Mouse (Mus musculus) heart, embryonic 15.5 days (tissue): ENCODE measurements around the gene Hspa1a. TPM values are rescaled to one million over a fixed set of nuclear protein-coding genes. Genes with fewer than 3 reads are reported as not detected.
A peak's percentile ranks its signal among the peaks of the same experiment; 100 is the strongest.
"Not testable (repeated sequence)": the region's sequence is repeated elsewhere in the genome, so short reads cannot be mapped to it uniquely, and the experiment has no call there.

Experiments
- ATAC-seq: fragments of 200-750 bp; cut with Nextera tagmentation; replicated peaks from 2 replicates; pipeline ENCODE4 v1.8.0; 2017; ENCODE audit warnings: low read depth, moderate TSS enrichment; ENCODE audit not compliant: insufficient number of reproducible peaks, insufficient read depth, low FRiP score
- H3K27ac ChIP-seq: fragments of 300-500 bp; sonication (generic); 2 replicates; pipeline ENCODE4 v1.5.1; 2015; ENCODE audit warnings: mild to moderate bottlenecking, inconsistent platforms
- H3K27me3 ChIP-seq: fragments of 300-500 bp; sonication (generic); 2 replicates; pipeline ENCODE4 v1.6.1; 2015; ENCODE audit warnings: inconsistent platforms
- H3K36me3 ChIP-seq: fragments of 300-500 bp; sonication (generic); 2 replicates; pipeline ENCODE4 v1.6.1; 2015; ENCODE audit warnings: mild to moderate bottlenecking, inconsistent platforms
- H3K4me1 ChIP-seq: fragments of 300-500 bp; sonication (generic); replicated peaks from 2 replicates; pipeline ENCODE4 v1.6.1; 2015; ENCODE audit warnings: inconsistent platforms
- H3K4me2 ChIP-seq: fragments of 300-500 bp; sonication (generic); 2 replicates; pipeline ENCODE4 v1.6.1; 2015; ENCODE audit warnings: inconsistent platforms, mild to moderate bottlenecking, moderate library complexity
- H3K4me3 ChIP-seq: fragments of 300-500 bp; sonication (generic); 2 replicates; pipeline ENCODE4 v1.5.1; 2015; ENCODE audit warnings: mild to moderate bottlenecking, inconsistent platforms
- H3K9ac ChIP-seq: fragments of 300-500 bp; sonication (generic); 2 replicates; pipeline ENCODE4 v1.6.1; 2015; ENCODE audit warnings: mild to moderate bottlenecking, inconsistent platforms
- H3K9me3 ChIP-seq: fragments of 300-500 bp; sonication (generic); replicated peaks from 2 replicates; pipeline ENCODE4 v1.6.1; 2016; ENCODE audit warnings: inconsistent platforms
- WGBS: fragments of 180-500 bp; shearing (Covaris S2); methylation state at CpG from one replicate; pipeline ENCODE4 v1.1.7; 2015; ENCODE audit warnings: mixed read lengths; 5-methylcytosine and 5-hydroxymethylcytosine counted together
- polyA plus RNA-seq: library from polyadenylated mRNA; unstranded; fragments of >200 nt; fragmentation: Nextera tagmentation; extraction: Ambion mirVana; gene quantifications from 2 replicates; pipeline ENCODE4 v1.2.1, GENCODE M21; 2015

The Hspa1a gene
- polyA plus RNA-seq, 1 experiment from 2014 or later, result 3.5 TPM

- Histone ChIP-seq H3K9me3 (no peaks in the 10 kb centered on the region), H3K27me3 (no peaks in the 10 kb centered on the region), H3K27ac (peak overlapping the region; percentile 99), H3K4me1 (peaks cover 14% of the 10 kb centered on the region), H3K4me2 (peak overlapping the region; percentile 90), H3K36me3 (peaks cover 5% of the 10 kb centered on the region), H3K4me3 (peak overlapping the region; percentile 89), H3K9ac (peak overlapping the region; percentile 93)
- ATAC-seq, result no peak
- 11% methylated on average over 2 of the region's 2 CpGs for WGBS
Observed at GRCm38 (mm10) chr17:34980655-34981054, 8.7 kb upstream of the Hspa1a start.

- WGBS, result 87% methylated on average over 4 of the region's 4 CpGs
- H3K9me3 ChIP-seq, result no peaks in the 10 kb centered on the region
- no peak for ATAC-seq
Observed at GRCm38 (mm10) chr17:34979631-34980030, 7.7 kb upstream of the Hspa1a start.

GRCm38 (mm10) chr17:34978239-34978638 lies 6.3 kb upstream of the Hspa1a start:
- no peak for ATAC-seq
- H3K27me3 ChIP-seq, result no peaks in the 10 kb centered on the region
- WGBS, result 81% methylated on average over 27 of the region's 27 CpGs
- H3K36me3 ChIP-seq, result no peaks in the 10 kb centered on the region
- no peak overlapping the region for H3K9ac ChIP-seq
- H3K4me2 ChIP-seq, result no peak overlapping the region
- no peak overlapping the region for H3K4me3 ChIP-seq
- H3K4me1 ChIP-seq, result peaks cover 14% of the 10 kb centered on the region
- no peaks in the 10 kb centered on the region for H3K9me3 ChIP-seq
- no peak overlapping the region for H3K27ac ChIP-seq

More at GRCm38 (mm10) chr17:34979631-34980030, 7.7 kb upstream of the Hspa1a start:
- Histone ChIP-seq H3K9ac (no peak overlapping the region), H3K4me2 (no peak overlapping the region), H3K27me3 (no peaks in the 10 kb centered on the region), H3K4me1 (peaks cover 14% of the 10 kb centered on the region), H3K36me3 (no peaks in the 10 kb centered on the region), H3K27ac (no peak overlapping the region), H3K4me3 (no peak overlapping the region)

- no peaks in the 10 kb centered on the region for H3K9me3 ChIP-seq
- no peaks in the 10 kb centered on the region for H3K36me3 ChIP-seq
- no peak overlapping the region for H3K4me2 ChIP-seq
- ATAC-seq, result no peak
- WGBS, result 91% methylated on average over 20 of the region's 20 CpGs
- H3K4me1 ChIP-seq, result peaks cover 11% of the 10 kb centered on the region
- no peaks in the 10 kb centered on the region for H3K27me3 ChIP-seq
- H3K9ac ChIP-seq, result no peak overlapping the region
- no peak overlapping the region for H3K27ac ChIP-seq
- no peak overlapping the region for H3K4me3 ChIP-seq
Observed at GRCm38 (mm10) chr17:34977000-34977399, 5.0 kb upstream of the Hspa1a start.

- H3K36me3 ChIP-seq, result no peaks in the 10 kb centered on the region
- WGBS, result 75% methylated on average over 3 of the region's 3 CpGs
- H3K27me3 ChIP-seq, result no peaks in the 10 kb centered on the region
- no peak overlapping the region for H3K4me2 ChIP-seq
- no peak overlapping the region for H3K9ac ChIP-seq
- no peak for ATAC-seq
- H3K4me3 ChIP-seq, result no peak overlapping the region
- H3K4me1 ChIP-seq, result peaks cover 9% of the 10 kb centered on the region
- H3K27ac ChIP-seq, result no peak overlapping the region
- H3K9me3 ChIP-seq, result no peaks in the 10 kb centered on the region
Observed at GRCm38 (mm10) chr17:34975581-34976492, 3.9 kb upstream of the Hspa1a start.

- Histone ChIP-seq H3K4me3 (peak overlapping the region; percentile 54), H3K4me2 (peak overlapping the region; percentile 80), H3K27me3 (peaks cover 23% of the 10 kb centered on the region)
- ATAC-seq, H3K4me1 ChIP-seq, H3K36me3 ChIP-seq, H3K9ac ChIP-seq, H3K27ac ChIP-seq, H3K9me3 ChIP-seq: not testable (repeated sequence)
- under 1% methylated on average over 18 of the region's 43 CpGs for WGBS
Observed at GRCm38 (mm10) chr17:34971694-34972068, 275 bp downstream of the Hspa1a start.

GRCm38 (mm10) chr17:34970850-34971249 lies 1.1 kb downstream of the Hspa1a start:
- not testable (repeated sequence) for ATAC-seq, H3K4me2 ChIP-seq, H3K9ac ChIP-seq, H3K4me3 ChIP-seq, H3K9me3 ChIP-seq, H3K27ac ChIP-seq, H3K4me1 ChIP-seq, H3K36me3 ChIP-seq
- H3K27me3 ChIP-seq, result peaks cover 23% of the 10 kb centered on the region
- 34% methylated on average over 26 of the region's 37 CpGs for WGBS

GRCm38 (mm10) chr17:34969822-34970221 lies 2.1 kb downstream of the Hspa1a start, which contains the start of gene Gm20481:
Gene Gm20481, plus strand, starts transcription at chr17:34969912.
- WGBS, result 52% methylated on average over 7 of the region's 11 CpGs
- H3K4me3 ChIP-seq, ATAC-seq, H3K4me1 ChIP-seq, H3K9ac ChIP-seq, H3K27ac ChIP-seq, H3K9me3 ChIP-seq, H3K4me2 ChIP-seq, H3K36me3 ChIP-seq: not testable (repeated sequence)
- peaks cover 23% of the 10 kb centered on the region for H3K27me3 ChIP-seq

GRCm38 (mm10) chr17:34965627-34966026 lies 6.3 kb downstream of the Hspa1a start:
- H3K27me3 ChIP-seq, result peaks cover 23% of the 10 kb centered on the region
- ATAC-seq, result no peak
- H3K36me3 ChIP-seq, result no peaks in the 10 kb centered on the region
- no peak overlapping the region for H3K9ac ChIP-seq
- no peaks in the 10 kb centered on the region for H3K4me1 ChIP-seq
- WGBS, result 50% methylated on average over 5 of the region's 5 CpGs
- no peak overlapping the region for H3K27ac ChIP-seq
- H3K4me2 ChIP-seq, result no peak overlapping the region
- no peak overlapping the region for H3K4me3 ChIP-seq
- no peaks in the 10 kb centered on the region for H3K9me3 ChIP-seq

GRCm38 (mm10) chr17:34964640-34965049 lies 7.3 kb downstream of the Hspa1a start:
- Histone ChIP-seq H3K36me3 (no peaks in the 10 kb centered on the region), H3K27ac (no peak overlapping the region)

GRCm38 (mm10) chr17:34962841-34963240 lies 9.1 kb downstream of the Hspa1a start:
- Histone ChIP-seq H3K4me1 (0 out of 2 replicates have a peak, but pooled peaks cover 7% of the 10 kb centered on the region), H3K9ac (no peak overlapping the region), H3K4me3 (no peak overlapping the region), H3K4me2 (no peak overlapping the region), H3K9me3 (no peaks in the 10 kb centered on the region), H3K36me3 (no peaks in the 10 kb centered on the region), H3K27me3 (peaks cover 2% of the 10 kb centered on the region), H3K27ac (no peak overlapping the region)
- no peak for ATAC-seq
- WGBS, result 63% methylated on average over 1 of the region's 1 CpGs

More at GRCm38 (mm10) chr17:34964640-34965049, 7.3 kb downstream of the Hspa1a start:
- H3K9ac ChIP-seq, result no peak overlapping the region
- H3K4me3 ChIP-seq, result no peak overlapping the region
- H3K4me2 ChIP-seq, result no peak overlapping the region
- no peaks in the 10 kb centered on the region for H3K9me3 ChIP-seq
- peaks cover 20% of the 10 kb centered on the region for H3K27me3 ChIP-seq
- 0 out of 2 replicates have a peak, but pooled peaks cover 7% of the 10 kb centered on the region for H3K4me1 ChIP-seq
- 21% methylated on average over 1 of the region's 1 CpGs for WGBS
- ATAC-seq, result no peak
